Mouse (Mus musculus): Measurements from ENCODE around the gene Olfr183. TPM values are rescaled to one million over a fixed set of nuclear protein-coding genes. Genes with fewer than 3 reads are reported as not detected.
"Not testable (repeated sequence)": the region's sequence is repeated elsewhere in the genome, so short reads cannot be mapped to it uniquely, and the experiment has no call there.

The Olfr183 gene
- not detected in 2 replicates for polyA plus RNA-seq (2016; fragmentation: Nextera tagmentation; extraction: Ambion mirVana)

GRCm38 (mm10) chr16:58995057-58995456 lies at the start of gene Olfr183:
Gene Olfr183, plus strand, starts transcription at chr16:58995357.
- H3K36me3 ChIP-seq = no peaks in the 10 kb centered on the region
- no peak within 1 kb of the TSS for H3K9ac ChIP-seq (replicated peaks)
- no peaks in the 10 kb centered on the region for H3K27me3 ChIP-seq
- no peak within 1 kb of the TSS for H3K4me3 ChIP-seq (replicated peaks)
- H3K9me3 ChIP-seq = no peaks in the 10 kb centered on the region
- no peaks in the 10 kb centered on the region for H3K4me1 ChIP-seq (replicated peaks)
- no peak for ATAC-seq (ENCODE audit: insufficient number of reproducible peaks, insufficient read depth, low FRiP score, low TSS enrichment, low read depth)
- H3K27ac ChIP-seq = no peak within 1 kb of the TSS
- no peak within 1 kb of the TSS for H3K4me2 ChIP-seq
- 76% methylated on average over 2 of the region's 2 CpGs for WGBS

GRCm38 (mm10) chr16:59007146-59007545 lies 12.0 kb downstream of the Olfr183 start:
- Histone ChIP-seq H3K4me1 (replicated peaks) (no peaks in the 10 kb centered on the region), H3K36me3 (no peaks in the 10 kb centered on the region), H3K27me3 (no peaks in the 10 kb centered on the region), H3K9ac (replicated peaks) (no peak overlapping the region), H3K9me3 (no peaks in the 10 kb centered on the region), H3K4me3 (replicated peaks) (no peak overlapping the region), H3K4me2 (no peak overlapping the region), H3K27ac (no peak overlapping the region)
- ATAC-seq (ENCODE audit: insufficient number of reproducible peaks, insufficient read depth, low FRiP score, low TSS enrichment, low read depth) = no peak

- no peaks in the 10 kb centered on the region for H3K27me3 ChIP-seq
- H3K9me3 ChIP-seq = no peaks in the 10 kb centered on the region
- H3K4me1 ChIP-seq (replicated peaks) = no peaks in the 10 kb centered on the region
- H3K9ac ChIP-seq (replicated peaks) = no peak overlapping the region
- 70% methylated on average over 2 of the region's 2 CpGs for WGBS
- H3K36me3 ChIP-seq = no peaks in the 10 kb centered on the region
- ATAC-seq (ENCODE audit: insufficient number of reproducible peaks, insufficient read depth, low FRiP score, low TSS enrichment, low read depth) = no peak
- no peak overlapping the region for H3K27ac ChIP-seq
- H3K4me2 ChIP-seq = no peak overlapping the region
- no peak overlapping the region for H3K4me3 ChIP-seq (replicated peaks)
These were observed 18.3 kb downstream of the Olfr183 start for GRCm38 (mm10) chr16:59013357-59014018.

GRCm38 (mm10) chr16:59030191-59030590 lies 35.0 kb downstream of the Olfr183 start, which contains the start of gene Olfr186:
Gene Olfr186, minus strand, starts transcription at chr16:59030291.
- 90% methylated on average over 4 of the region's 4 CpGs for WGBS
- Histone ChIP-seq H3K4me1 (replicated peaks) (no peaks in the 10 kb centered on the region), H3K27me3 (no peaks in the 10 kb centered on the region), H3K4me3 (replicated peaks) (no peak within 1 kb of the TSS), H3K9ac (replicated peaks) (no peak within 1 kb of the TSS), H3K36me3 (no peaks in the 10 kb centered on the region), H3K27ac (no peak within 1 kb of the TSS), H3K4me2 (no peak within 1 kb of the TSS), H3K9me3 (no peaks in the 10 kb centered on the region)
- ATAC-seq (ENCODE audit: insufficient number of reproducible peaks, insufficient read depth, low FRiP score, low TSS enrichment, low read depth) = no peak

- Histone ChIP-seq H3K9me3 (no peaks in the 10 kb centered on the region), H3K27me3 (no peaks in the 10 kb centered on the region), H3K36me3 (no peaks in the 10 kb centered on the region), H3K27ac (no peak within 1 kb of the TSS), H3K4me3 (replicated peaks) (no peak within 1 kb of the TSS), H3K4me2 (no peak within 1 kb of the TSS), H3K4me1 (replicated peaks) (no peaks in the 10 kb centered on the region), H3K9ac (replicated peaks) (no peak within 1 kb of the TSS)
- WGBS = 81% methylated on average over 7 of the region's 7 CpGs
- ATAC-seq (ENCODE audit: insufficient number of reproducible peaks, insufficient read depth, low FRiP score, low TSS enrichment, low read depth) = no peak
These were observed 44.6 kb downstream of the Olfr183 start, which contains the start of gene Olfr187 for GRCm38 (mm10) chr16:59039710-59040109. Gene Olfr187, minus strand, starts transcription at chr16:59039767.

GRCm38 (mm10) chr16:59045835-59046234 lies 50.7 kb downstream of the Olfr183 start:
- no peak for ATAC-seq (ENCODE audit: insufficient number of reproducible peaks, insufficient read depth, low FRiP score, low TSS enrichment, low read depth)
- H3K9me3 ChIP-seq = no peaks in the 10 kb centered on the region
- H3K4me2 ChIP-seq = no peak overlapping the region
- no peaks in the 10 kb centered on the region for H3K36me3 ChIP-seq
- H3K9ac ChIP-seq (replicated peaks) = no peak overlapping the region
- 81% methylated on average over 3 of the region's 3 CpGs for WGBS
- no peak overlapping the region for H3K27ac ChIP-seq
- no peaks in the 10 kb centered on the region for H3K27me3 ChIP-seq
- no peaks in the 10 kb centered on the region for H3K4me1 ChIP-seq (replicated peaks)
- no peak overlapping the region for H3K4me3 ChIP-seq (replicated peaks)

- 71% methylated on average over 4 of the region's 4 CpGs for WGBS
- no peak overlapping the region for H3K9ac ChIP-seq (replicated peaks)
These were observed 52.4 kb downstream of the Olfr183 start for GRCm38 (mm10) chr16:59047579-59047978.

GRCm38 (mm10) chr16:59048860-59049259 lies 53.7 kb downstream of the Olfr183 start:
- H3K36me3 ChIP-seq = no peaks in the 10 kb centered on the region
- no peaks in the 10 kb centered on the region for H3K4me1 ChIP-seq (replicated peaks)
- H3K4me3 ChIP-seq (replicated peaks) = no peak overlapping the region
- WGBS = 86% methylated on average over 1 of the region's 1 CpGs
- H3K9me3 ChIP-seq = no peaks in the 10 kb centered on the region
- no peaks in the 10 kb centered on the region for H3K27me3 ChIP-seq
- no peak overlapping the region for H3K27ac ChIP-seq
- ATAC-seq (ENCODE audit: insufficient number of reproducible peaks, insufficient read depth, low FRiP score, low TSS enrichment, low read depth) = no peak
- H3K9ac ChIP-seq (replicated peaks) = no peak overlapping the region
- no peak overlapping the region for H3K4me2 ChIP-seq

More at GRCm38 (mm10) chr16:59047579-59047978, 52.4 kb downstream of the Olfr183 start:
- Histone ChIP-seq H3K4me2 (no peak overlapping the region), H3K27ac (no peak overlapping the region), H3K4me1 (replicated peaks) (no peaks in the 10 kb centered on the region), H3K27me3 (no peaks in the 10 kb centered on the region), H3K36me3 (no peaks in the 10 kb centered on the region), H3K9me3 (no peaks in the 10 kb centered on the region), H3K4me3 (replicated peaks) (no peak overlapping the region)
- no peak for ATAC-seq (ENCODE audit: insufficient number of reproducible peaks, insufficient read depth, low FRiP score, low TSS enrichment, low read depth)

GRCm38 (mm10) chr16:59049286-59049685 lies 54.1 kb downstream of the Olfr183 start:
- not testable (repeated sequence) for H3K27me3 ChIP-seq; H3K4me1 ChIP-seq (replicated peaks); H3K4me2 ChIP-seq; H3K36me3 ChIP-seq; H3K9ac ChIP-seq (replicated peaks); H3K9me3 ChIP-seq; H3K4me3 ChIP-seq (replicated peaks); H3K27ac ChIP-seq; ATAC-seq (ENCODE audit: insufficient number of reproducible peaks, insufficient read depth, low FRiP score, low TSS enrichment, low read depth)
- WGBS = 91% methylated on average over 2 of the region's 2 CpGs

Other genes starting within 250 kb of the Olfr183 start
- not detected in 2 replicates for gene Olfr172, start 232.2 kb upstream of the Olfr183 start, polyA plus RNA-seq (2016; fragmentation: Nextera tagmentation; extraction: Ambion mirVana)
- gene Olfr173, start 195.1 kb upstream of the Olfr183 start, polyA plus RNA-seq (2016; fragmentation: Nextera tagmentation; extraction: Ambion mirVana) = not detected in 2 replicates
- not detected in 2 replicates for gene Olfr175-ps1, start 168.6 kb upstream of the Olfr183 start, polyA plus RNA-seq (2016; fragmentation: Nextera tagmentation; extraction: Ambion mirVana)
- not detected in 2 replicates for gene Olfr177, start 120.6 kb upstream of the Olfr183 start, polyA plus RNA-seq (2016; fragmentation: Nextera tagmentation; extraction: Ambion mirVana)
- not detected in 2 replicates for gene Olfr178, start 103.3 kb upstream of the Olfr183 start, polyA plus RNA-seq (2016; fragmentation: Nextera tagmentation; extraction: Ambion mirVana)
- not detected in 2 replicates for gene Olfr181, start 66.6 kb upstream of the Olfr183 start, polyA plus RNA-seq (2016; fragmentation: Nextera tagmentation; extraction: Ambion mirVana)
- not detected in 2 replicates for gene Olfr180, start 66.0 kb upstream of the Olfr183 start, polyA plus RNA-seq (2016; fragmentation: Nextera tagmentation; extraction: Ambion mirVana)
- gene Olfr186, start 34.9 kb downstream of the Olfr183 start, polyA plus RNA-seq (2016; fragmentation: Nextera tagmentation; extraction: Ambion mirVana) = not detected in 2 replicates
- not detected in 2 replicates for gene Olfr187, start 44.4 kb downstream of the Olfr183 start, polyA plus RNA-seq (2016; fragmentation: Nextera tagmentation; extraction: Ambion mirVana)
- gene Olfr190, start 82.6 kb downstream of the Olfr183 start, polyA plus RNA-seq (2016; fragmentation: Nextera tagmentation; extraction: Ambion mirVana) = not detected in 2 replicates
- gene Olfr191, start 94.5 kb downstream of the Olfr183 start, polyA plus RNA-seq (2016; fragmentation: Nextera tagmentation; extraction: Ambion mirVana) = not detected in 2 replicates
- not detected in 2 replicates for gene Olfr193, start 116.5 kb downstream of the Olfr183 start, polyA plus RNA-seq (2016; fragmentation: Nextera tagmentation; extraction: Ambion mirVana)
- gene Olfr194, start 125.7 kb downstream of the Olfr183 start, polyA plus RNA-seq (2016; fragmentation: Nextera tagmentation; extraction: Ambion mirVana) = not detected in 2 replicates
- not detected in 2 replicates for gene Olfr195, start 151.7 kb downstream of the Olfr183 start, polyA plus RNA-seq (2016; fragmentation: Nextera tagmentation; extraction: Ambion mirVana)
- not detected in 2 replicates for gene Olfr196, start 175.1 kb downstream of the Olfr183 start, polyA plus RNA-seq (2016; fragmentation: Nextera tagmentation; extraction: Ambion mirVana)
- gene Olfr198, start 208.2 kb downstream of the Olfr183 start, polyA plus RNA-seq (2016; fragmentation: Nextera tagmentation; extraction: Ambion mirVana) = not detected in 2 replicates
- not detected in 2 replicates for gene Olfr199, start 224.4 kb downstream of the Olfr183 start, polyA plus RNA-seq (2016; fragmentation: Nextera tagmentation; extraction: Ambion mirVana)

All from limb, embryonic 12.5 days (tissue).